Mouse (Mus musculus): ENCODE data around the gene Psmd6. TPM values are rescaled to one million over a fixed set of nuclear protein-coding genes. Genes with fewer than 3 reads are reported as not detected.

The Psmd6 gene
- 272 and 285 TPM in 2 replicates for polyA plus RNA-seq (2015; fragmentation: Nextera tagmentation; extraction: Ambion mirVana)

GRCm38 (mm10) chr14:14120230-14121096 is at the start of gene Psmd6:
Gene Psmd6 (minus strand): TSS chr14:14120984.

Other genes with a start within 250 kb of the Psmd6 start
- not detected in 2 replicates for gene Gm281, start 206.5 kb downstream of the Psmd6 start, polyA plus RNA-seq (2015; fragmentation: Nextera tagmentation; extraction: Ambion mirVana)
- gene Atxn7, start 159.5 kb downstream of the Psmd6 start, polyA plus RNA-seq (2015; fragmentation: Nextera tagmentation; extraction: Ambion mirVana): 2.5 and 2.9 TPM in 2 replicates
- gene Thoc7, start 159.1 kb downstream of the Psmd6 start, polyA plus RNA-seq (2015; fragmentation: Nextera tagmentation; extraction: Ambion mirVana): 153 and 156 TPM in 2 replicates
- not detected in 2 replicates for gene Olfr720, start 65.9 kb upstream of the Psmd6 start, polyA plus RNA-seq (2015; fragmentation: Nextera tagmentation; extraction: Ambion mirVana)
- not detected in 2 replicates for gene Olfr31, start 201.8 kb upstream of the Psmd6 start, polyA plus RNA-seq (2015; fragmentation: Nextera tagmentation; extraction: Ambion mirVana)
- gene Il3ra, start 225.3 kb upstream of the Psmd6 start, polyA plus RNA-seq (2015; fragmentation: Nextera tagmentation; extraction: Ambion mirVana): 7.1 and 8.9 TPM in 2 replicates